In genomic region chr5:73197796-73198195, GRCm38 (mm10) we compare ENCODE assay signal across 23 mouse cellular contexts.
"Had no signal": no experiment of that assay in that cellular context is flagged by ENCODE, and none has a peak within 500 bp of the region (broad histone marks: within the 10 kb centered on the region; RNA-seq: fewer than 3 reads in every experiment).

No protein-coding gene starts in this region.

- H3K9ac ChIP-seq: limb, embryonic 12.5 days; limb, embryonic 15.5 days; liver, embryonic 12.5 days; liver, embryonic 15.5 days; midbrain, embryonic 13.5 days; neural tube, embryonic 13.5 days; stomach, embryonic 15.5 days had no signal

- H3K27ac ChIP-seq: kidney, postnatal 0 days; layer of hippocampus, adult 2 months; limb, embryonic 12.5 days; limb, embryonic 15.5 days; liver, embryonic 12.5 days; liver, embryonic 15.5 days; midbrain, embryonic 10.5 days; midbrain, embryonic 13.5 days; neural tube, embryonic 13.5 days; stomach, embryonic 15.5 days had no signal

- H3K4me2 ChIP-seq: limb, embryonic 12.5 days; limb, embryonic 15.5 days; liver, embryonic 12.5 days; liver, embryonic 15.5 days; midbrain, embryonic 13.5 days; neural tube, embryonic 13.5 days; stomach, embryonic 15.5 days had no signal

- H3K36me3 ChIP-seq: liver, embryonic 15.5 days; stomach, embryonic 15.5 days had no signal

- ATAC-seq: intestine, embryonic 16.5 days; liver, embryonic 12.5 days; midbrain, embryonic 13.5 days; midbrain, embryonic 16.5 days had no signal

- DNase-seq: kidney, adult 2 months; kidney, postnatal 25 days; layer of hippocampus, adult 9-11 months; left cerebral cortex, postnatal 4 days; lung, adult 2 months; lung, postnatal 14 days; lung, postnatal 4 days; retina, postnatal 1 day; spleen, adult 18-20 months; thymus, postnatal 25 days had no signal

- H3K4me1 ChIP-seq: limb, embryonic 15.5 days; midbrain, embryonic 13.5 days had no signal

- H3K9me3 ChIP-seq: limb, embryonic 15.5 days; liver, embryonic 12.5 days; liver, embryonic 15.5 days; midbrain, embryonic 13.5 days; neural tube, embryonic 13.5 days; stomach, embryonic 15.5 days had no signal

- H3K4me3 ChIP-seq: layer of hippocampus, adult 2 months; limb, embryonic 12.5 days; limb, embryonic 15.5 days; liver, embryonic 12.5 days; liver, embryonic 15.5 days; midbrain, embryonic 10.5 days; midbrain, embryonic 13.5 days; myocyte; neural tube, embryonic 13.5 days; stomach, embryonic 15.5 days had no signal

- H3K27me3 ChIP-seq: limb, embryonic 12.5 days; limb, embryonic 15.5 days; liver, embryonic 12.5 days; liver, embryonic 15.5 days; midbrain, embryonic 13.5 days; neural tube, embryonic 13.5 days; stomach, embryonic 15.5 days had no signal
